Mouse (Mus musculus): ENCODE results near the gene Dap. TPM values are rescaled to one million over a fixed set of nuclear protein-coding genes. Genes with fewer than 3 reads are reported as not detected.
A peak's percentile ranks its signal among the peaks of the same experiment; 100 is the strongest.

The Dap gene
- polyA plus RNA-seq, 1 experiment from 2014 or later, result 76.9 TPM

DNA sequence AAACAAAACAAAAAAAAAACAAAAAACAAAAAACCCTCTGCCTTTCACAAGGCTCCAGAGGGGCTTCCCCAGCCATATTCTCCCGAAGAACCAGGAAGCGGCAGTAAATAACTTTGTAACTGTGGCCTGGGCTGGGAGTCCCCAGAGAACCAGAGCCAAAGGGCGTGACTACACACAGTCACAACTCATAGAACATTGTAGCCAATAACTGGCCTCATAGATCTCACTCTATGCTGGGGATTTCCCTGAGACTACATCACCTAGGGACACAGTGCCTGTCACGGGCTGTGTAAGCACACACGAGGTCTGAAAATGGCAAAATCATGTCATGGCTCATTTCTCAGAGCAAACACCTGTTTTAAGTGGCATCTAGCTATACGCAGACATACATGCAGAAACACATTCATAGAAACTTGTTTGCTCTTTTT lies 55.5 kb downstream of the Dap start:
- H3K27ac ChIP-seq (ENCODE audit: low read depth, low read length), result no peak overlapping the region

DNA sequence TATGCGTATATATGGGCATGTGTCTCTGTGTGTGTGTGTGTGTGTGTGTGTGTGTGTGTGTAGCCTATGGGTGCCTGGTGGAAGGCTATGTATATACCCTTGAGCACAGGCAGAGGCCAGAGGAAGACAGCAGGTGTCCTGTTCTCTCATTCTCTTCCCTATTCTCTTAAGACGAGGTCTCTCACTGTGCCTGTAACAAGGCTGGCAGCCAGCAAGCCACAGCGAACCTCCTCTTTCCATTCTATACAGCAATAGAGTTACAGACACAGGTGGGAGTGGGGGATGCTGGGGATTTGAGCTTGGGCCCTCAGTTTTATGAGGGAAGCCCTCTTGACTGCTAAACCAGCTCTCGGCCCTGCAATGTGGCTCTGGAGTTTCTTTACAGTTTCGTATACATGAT lies 55.9 kb downstream of the Dap start:
- H3K27ac ChIP-seq (ENCODE audit: low read depth, low read length), result no peak overlapping the region
- WGBS, result 81% methylated on average over 5 of the region's 5 CpGs
- ATAC-seq (replicated peaks; ENCODE audit: low FRiP score) (no peak), DNase-seq (ENCODE audit: low spot score) (no peak)
- no peaks in the 10 kb centered on the region for H3K36me3 ChIP-seq (ENCODE audit: control insufficient read depth, insufficient read depth, low read length)
- no peak overlapping the region for H3K9ac ChIP-seq (ENCODE audit: low read depth, low read length)
- no peak overlapping the region for H3K4me2 ChIP-seq
- H3K27me3 ChIP-seq (replicated peaks; ENCODE audit: control insufficient read depth, insufficient read depth, low read length), result no peaks in the 10 kb centered on the region
- peaks cover 13% of the 10 kb centered on the region for H3K4me1 ChIP-seq (replicated peaks; ENCODE audit: control insufficient read depth, insufficient read depth, low read length)
- no peak overlapping the region for H3K4me3 ChIP-seq (ENCODE audit: low read depth, low read length)
- H3K9me3 ChIP-seq (ENCODE audit: control insufficient read depth, low read length), result no peaks in the 10 kb centered on the region

More for the DNA sequence above, 55.5 kb downstream of the Dap start:
- Histone ChIP-seq H3K9me3 (ENCODE audit: control insufficient read depth, low read length) (no peaks in the 10 kb centered on the region), H3K4me3 (ENCODE audit: low read depth, low read length) (no peak overlapping the region), H3K9ac (ENCODE audit: low read depth, low read length) (no peak overlapping the region), H3K4me2 (no peak overlapping the region), H3K4me1 (replicated peaks; ENCODE audit: control insufficient read depth, insufficient read depth, low read length) (peaks cover 13% of the 10 kb centered on the region), H3K36me3 (ENCODE audit: control insufficient read depth, insufficient read depth, low read length) (no peaks in the 10 kb centered on the region), H3K27me3 (replicated peaks; ENCODE audit: control insufficient read depth, insufficient read depth, low read length) (no peaks in the 10 kb centered on the region)
- DNase-seq (ENCODE audit: low spot score) (no peak), ATAC-seq (replicated peaks; ENCODE audit: low FRiP score) (no peak)
- WGBS, result 77% methylated on average over 6 of the region's 6 CpGs

DNA sequence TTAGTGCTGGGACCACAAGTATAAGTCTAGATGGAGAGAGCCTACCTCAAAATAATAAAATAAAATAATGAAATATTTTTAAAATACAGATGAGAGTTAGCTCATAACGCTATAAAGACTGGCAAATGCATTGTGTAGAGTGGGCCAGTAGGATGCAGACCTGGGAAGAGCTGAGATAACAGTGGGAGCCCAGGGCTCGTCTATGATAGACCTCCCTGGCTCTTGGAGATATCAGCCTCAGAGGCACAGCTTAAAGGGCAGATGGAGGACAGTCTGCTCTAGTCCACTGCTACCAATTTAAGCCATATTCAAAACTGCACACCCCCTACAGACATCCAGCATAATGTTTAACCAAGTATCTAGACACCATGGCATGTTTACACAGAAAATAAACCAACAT lies 56.6 kb downstream of the Dap start:
- Histone ChIP-seq H3K4me2 (no peak overlapping the region), H3K9ac (ENCODE audit: low read depth, low read length) (no peak overlapping the region), H3K4me1 (replicated peaks; ENCODE audit: control insufficient read depth, insufficient read depth, low read length) (peaks cover 13% of the 10 kb centered on the region), H3K27ac (ENCODE audit: low read depth, low read length) (no peak overlapping the region), H3K36me3 (ENCODE audit: control insufficient read depth, insufficient read depth, low read length) (no peaks in the 10 kb centered on the region), H3K27me3 (replicated peaks; ENCODE audit: control insufficient read depth, insufficient read depth, low read length) (no peaks in the 10 kb centered on the region), H3K4me3 (ENCODE audit: low read depth, low read length) (no peak overlapping the region), H3K9me3 (ENCODE audit: control insufficient read depth, low read length) (no peaks in the 10 kb centered on the region)
- 40% methylated on average over 2 of the region's 2 CpGs for WGBS
- ATAC-seq (replicated peaks; ENCODE audit: low FRiP score) (peak; percentile 72), DNase-seq (ENCODE audit: low spot score) (no peak)

DNA sequence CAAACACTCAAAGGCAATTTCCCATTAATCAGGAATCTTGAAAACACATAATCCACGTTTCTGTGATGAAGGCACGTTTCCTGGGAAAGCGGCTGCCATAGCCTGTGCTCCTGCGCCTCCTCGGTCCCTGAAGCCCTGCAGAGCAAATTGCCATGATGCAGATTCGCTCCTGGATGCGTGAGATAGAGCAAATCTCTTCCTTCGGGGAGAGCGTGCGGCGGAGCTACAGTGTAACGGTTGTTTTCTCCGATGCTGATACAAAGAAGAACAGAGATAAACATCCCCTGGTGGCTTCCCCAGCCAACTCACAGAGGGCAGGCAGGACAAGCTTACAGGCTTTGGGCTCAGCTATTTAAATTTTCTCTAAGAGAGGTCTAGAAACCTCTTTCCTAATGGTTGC lies 57.7 kb downstream of the Dap start:
- Histone ChIP-seq H3K36me3 (ENCODE audit: control insufficient read depth, insufficient read depth, low read length) (no peaks in the 10 kb centered on the region), H3K9ac (ENCODE audit: low read depth, low read length) (no peak overlapping the region), H3K27me3 (replicated peaks; ENCODE audit: control insufficient read depth, insufficient read depth, low read length) (no peaks in the 10 kb centered on the region), H3K4me1 (replicated peaks; ENCODE audit: control insufficient read depth, insufficient read depth, low read length) (peaks cover 13% of the 10 kb centered on the region), H3K9me3 (ENCODE audit: control insufficient read depth, low read length) (no peaks in the 10 kb centered on the region), H3K4me2 (no peak overlapping the region), H3K27ac (ENCODE audit: low read depth, low read length) (no peak overlapping the region), H3K4me3 (ENCODE audit: low read depth, low read length) (no peak overlapping the region)
- DNase-seq (ENCODE audit: low spot score), result no peak
- 49% methylated on average over 13 of the region's 13 CpGs for WGBS
- ATAC-seq (replicated peaks; ENCODE audit: low FRiP score), result peak; percentile 41; the same call in 1 of the 2 replicates

DNA sequence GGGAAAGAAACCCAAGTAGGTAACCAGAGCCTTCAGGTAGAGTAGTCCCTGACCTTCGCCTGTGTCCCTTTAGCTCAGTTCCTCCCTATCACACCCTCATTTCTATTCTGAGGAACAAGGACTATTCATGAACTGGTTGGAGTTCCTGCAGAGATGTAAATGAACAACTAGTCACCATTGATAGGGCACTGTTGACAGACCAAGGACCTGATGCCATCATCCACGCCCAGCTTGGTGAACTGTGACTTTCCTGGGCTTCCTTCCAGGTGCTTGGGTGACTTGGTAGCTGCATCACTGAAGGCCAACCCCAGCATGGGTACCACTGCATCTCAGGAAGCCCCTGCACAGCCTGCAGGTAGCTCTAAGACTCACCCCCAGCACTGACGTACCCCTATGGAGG lies 58.2 kb downstream of the Dap start:
- Histone ChIP-seq H3K4me3 (ENCODE audit: low read depth, low read length) (no peak overlapping the region), H3K27me3 (replicated peaks; ENCODE audit: control insufficient read depth, insufficient read depth, low read length) (no peaks in the 10 kb centered on the region), H3K4me2 (no peak overlapping the region), H3K4me1 (replicated peaks; ENCODE audit: control insufficient read depth, insufficient read depth, low read length) (peaks cover 13% of the 10 kb centered on the region), H3K27ac (ENCODE audit: low read depth, low read length) (no peak overlapping the region), H3K9ac (ENCODE audit: low read depth, low read length) (no peak overlapping the region), H3K9me3 (ENCODE audit: control insufficient read depth, low read length) (no peaks in the 10 kb centered on the region), H3K36me3 (ENCODE audit: control insufficient read depth, insufficient read depth, low read length) (no peaks in the 10 kb centered on the region)
- ATAC-seq (replicated peaks; ENCODE audit: low FRiP score) (no peak), DNase-seq (ENCODE audit: low spot score) (no peak)
- WGBS, result 71% methylated on average over 3 of the region's 3 CpGs

DNA sequence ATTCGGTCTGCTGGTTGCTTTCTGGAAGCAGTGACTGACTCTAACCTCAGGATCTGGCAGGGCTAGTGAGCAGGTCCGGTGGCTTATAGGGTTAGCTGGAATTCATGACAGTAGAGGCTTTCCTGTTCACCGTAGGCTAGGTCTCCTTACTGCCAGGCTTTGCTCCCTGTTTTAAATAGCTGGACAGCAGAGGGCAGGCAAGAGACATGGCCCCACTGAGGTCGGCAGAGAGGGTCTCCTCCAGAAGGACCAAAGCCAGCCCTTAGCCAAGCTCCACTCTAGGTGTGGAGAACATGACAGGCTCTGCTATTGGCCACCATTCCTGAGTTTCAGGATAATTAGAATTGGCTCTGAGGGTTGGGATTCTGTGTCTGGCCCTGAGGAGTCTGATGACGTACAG lies 60.0 kb downstream of the Dap start:
- DNase-seq (ENCODE audit: low spot score), result no peak
- Histone ChIP-seq H3K27me3 (replicated peaks; ENCODE audit: control insufficient read depth, insufficient read depth, low read length) (no peaks in the 10 kb centered on the region), H3K4me1 (replicated peaks; ENCODE audit: control insufficient read depth, insufficient read depth, low read length) (peaks cover 13% of the 10 kb centered on the region), H3K36me3 (ENCODE audit: control insufficient read depth, insufficient read depth, low read length) (no peaks in the 10 kb centered on the region), H3K4me2 (no peak overlapping the region), H3K4me3 (ENCODE audit: low read depth, low read length) (no peak overlapping the region), H3K9me3 (ENCODE audit: control insufficient read depth, low read length) (no peaks in the 10 kb centered on the region), H3K27ac (ENCODE audit: low read depth, low read length) (no peak overlapping the region), H3K9ac (ENCODE audit: low read depth, low read length) (no peak overlapping the region)
- ATAC-seq (replicated peaks; ENCODE audit: low FRiP score), result no peak
- 66% methylated on average over 5 of the region's 5 CpGs for WGBS

DNA sequence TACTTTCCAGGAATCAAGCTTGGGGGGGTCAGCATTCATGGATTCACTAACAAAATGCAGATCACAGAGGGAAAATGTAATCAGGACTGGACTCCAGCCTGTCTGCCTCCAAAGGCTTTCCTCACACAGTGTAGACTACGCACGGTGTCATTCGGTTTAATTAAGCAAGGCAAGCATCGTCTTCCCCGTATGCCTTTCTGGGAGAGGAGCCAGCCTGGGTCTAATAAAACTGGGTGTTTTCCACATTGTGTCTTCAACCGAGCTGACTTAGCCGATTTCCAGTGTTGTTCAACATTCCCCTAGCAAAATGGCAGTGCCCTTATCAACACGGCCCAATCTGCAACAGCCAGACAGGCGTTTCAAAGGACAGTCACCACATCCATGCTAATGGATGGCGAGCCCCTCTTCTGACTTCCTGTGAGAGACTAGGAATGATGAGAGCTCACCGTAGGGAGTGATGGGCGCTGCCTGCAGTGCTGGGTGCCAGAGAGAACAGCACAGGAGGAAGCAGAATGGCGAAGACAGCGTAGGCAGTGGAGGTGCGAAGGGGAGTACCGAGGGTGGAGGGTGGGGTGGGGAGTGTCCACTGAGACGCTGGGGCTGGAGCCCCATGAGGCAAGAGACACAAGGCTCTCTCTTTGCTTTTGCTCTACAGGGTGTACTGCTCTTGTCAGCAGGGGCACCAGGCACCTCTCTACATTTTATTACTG lies 61.0 kb downstream of the Dap start:
- Histone ChIP-seq H3K4me3 (ENCODE audit: low read depth, low read length) (no peak overlapping the region), H3K27ac (ENCODE audit: low read depth, low read length) (no peak overlapping the region), H3K9ac (ENCODE audit: low read depth, low read length) (no peak overlapping the region), H3K27me3 (replicated peaks; ENCODE audit: control insufficient read depth, insufficient read depth, low read length) (no peaks in the 10 kb centered on the region), H3K9me3 (ENCODE audit: control insufficient read depth, low read length) (no peaks in the 10 kb centered on the region), H3K4me2 (no peak overlapping the region), H3K36me3 (ENCODE audit: control insufficient read depth, insufficient read depth, low read length) (no peaks in the 10 kb centered on the region), H3K4me1 (replicated peaks; ENCODE audit: control insufficient read depth, insufficient read depth, low read length) (peaks cover 13% of the 10 kb centered on the region)
- WGBS, result 61% methylated on average over 17 of the region's 17 CpGs
- ATAC-seq (replicated peaks; ENCODE audit: low FRiP score) (no peak), DNase-seq (ENCODE audit: low spot score) (no peak)

DNA sequence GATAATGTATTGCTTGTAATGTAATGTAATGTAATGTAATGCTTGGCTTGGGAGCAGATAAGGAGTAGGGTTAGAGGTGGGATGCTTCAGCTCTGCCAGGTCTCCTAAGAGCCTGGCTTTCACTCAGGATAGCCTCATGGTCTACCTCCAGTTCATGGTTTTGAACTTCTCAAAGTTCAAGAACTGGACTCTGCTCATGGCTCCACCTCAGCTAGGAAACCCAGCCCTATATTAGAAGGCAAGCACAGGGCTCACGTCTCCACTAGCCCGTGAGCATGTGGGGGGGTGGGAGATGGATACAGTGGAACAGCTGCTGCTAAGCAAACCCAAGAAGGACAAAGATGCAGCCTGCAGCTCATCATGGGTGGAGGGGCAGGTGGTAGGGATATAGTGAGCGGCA lies 61.6 kb downstream of the Dap start:
- Histone ChIP-seq H3K4me1 (replicated peaks; ENCODE audit: control insufficient read depth, insufficient read depth, low read length) (peaks cover 7% of the 10 kb centered on the region), H3K27me3 (replicated peaks; ENCODE audit: control insufficient read depth, insufficient read depth, low read length) (no peaks in the 10 kb centered on the region), H3K9ac (ENCODE audit: low read depth, low read length) (no peak overlapping the region), H3K4me2 (no peak overlapping the region), H3K27ac (ENCODE audit: low read depth, low read length) (no peak overlapping the region), H3K9me3 (ENCODE audit: control insufficient read depth, low read length) (no peaks in the 10 kb centered on the region), H3K4me3 (ENCODE audit: low read depth, low read length) (no peak overlapping the region), H3K36me3 (ENCODE audit: control insufficient read depth, insufficient read depth, low read length) (no peaks in the 10 kb centered on the region)
- WGBS, result 87% methylated on average over 3 of the region's 3 CpGs
- no peak for ATAC-seq (replicated peaks; ENCODE audit: low FRiP score)
- DNase-seq (ENCODE audit: low spot score), result no peak

DNA sequence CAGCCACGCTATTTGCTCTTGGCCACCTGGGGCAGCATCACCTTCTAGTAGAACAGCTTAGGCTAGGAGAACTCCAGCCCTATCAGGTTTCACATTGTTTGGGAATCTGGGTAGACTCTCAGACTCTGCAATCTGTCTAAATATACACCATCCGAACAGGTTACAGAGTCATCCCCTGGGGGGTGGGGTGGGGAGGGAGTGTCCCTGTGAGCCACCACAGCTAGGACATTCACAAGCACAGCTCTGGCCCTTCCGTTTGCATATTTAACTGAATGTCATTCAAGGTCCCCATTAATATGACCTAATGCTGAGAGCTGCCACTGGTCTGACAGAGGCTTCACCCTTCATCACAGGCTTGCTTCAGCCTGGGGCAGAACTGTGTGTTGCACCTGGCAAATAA lies 68.5 kb downstream of the Dap start:
- Histone ChIP-seq H3K4me2 (no peak overlapping the region), H3K9me3 (ENCODE audit: control insufficient read depth, low read length) (no peaks in the 10 kb centered on the region), H3K36me3 (ENCODE audit: control insufficient read depth, insufficient read depth, low read length) (no peaks in the 10 kb centered on the region), H3K4me3 (ENCODE audit: low read depth, low read length) (no peak overlapping the region), H3K9ac (ENCODE audit: low read depth, low read length) (no peak overlapping the region), H3K27ac (ENCODE audit: low read depth, low read length) (no peak overlapping the region), H3K27me3 (replicated peaks; ENCODE audit: control insufficient read depth, insufficient read depth, low read length) (peaks cover 29% of the 10 kb centered on the region), H3K4me1 (replicated peaks; ENCODE audit: control insufficient read depth, insufficient read depth, low read length) (peaks cover 3% of the 10 kb centered on the region; the same call in 1 of the 2 replicates)
- ATAC-seq (replicated peaks; ENCODE audit: low FRiP score) (no peak), DNase-seq (ENCODE audit: low spot score) (no peak)
- WGBS, result 39% methylated on average over 3 of the region's 3 CpGs
